Mouse (Mus musculus) adrenal gland, adult 8-10 months (tissue): ENCODE measurements around the gene Slc48a1. TPM values are rescaled to one million over a fixed set of nuclear protein-coding genes. Genes with fewer than 3 reads are reported as not detected.

Source experiments
- DNase-seq: peaks from one replicate; pipeline ENCODE4 v3.0.0; 2022
- total RNA-seq, 4 experiments: library from RNA; stranded (reverse); gene quantifications; 2 replicates each; pipeline ENCODE4 v1.2.4; 2022

Gene Slc48a1
- total RNA-seq, 4 experiments from 2014 or later = 120 to 216 (median 160) TPM

- no peak for DNase-seq
Observed at GRCm38 (mm10) chr15:97828221-97828842, 50.0 kb downstream of the Slc48a1 start.

- no peak for DNase-seq
Observed at GRCm38 (mm10) chr15:97828901-97829338, 50.6 kb downstream of the Slc48a1 start.

- no peak for DNase-seq
Observed at GRCm38 (mm10) chr15:97829432-97829831, 51.1 kb downstream of the Slc48a1 start.

GRCm38 (mm10) chr15:97830253-97830787 is 52.0 kb downstream of the Slc48a1 start:
- no peak for DNase-seq

GRCm38 (mm10) chr15:97830788-97831241 is 52.5 kb downstream of the Slc48a1 start:
- DNase-seq = no peak

GRCm38 (mm10) chr15:97831242-97831986 is 53.1 kb downstream of the Slc48a1 start:
- DNase-seq = no peak

- DNase-seq = no peak
Observed at GRCm38 (mm10) chr15:97831987-97832640, 53.8 kb downstream of the Slc48a1 start.

- no peak for DNase-seq
Observed at GRCm38 (mm10) chr15:97832764-97833479, 54.6 kb downstream of the Slc48a1 start.

- DNase-seq = no peak
Observed at GRCm38 (mm10) chr15:97836153-97836893, 58.0 kb downstream of the Slc48a1 start.

- no peak for DNase-seq
Observed at GRCm38 (mm10) chr15:97836894-97837247, 58.6 kb downstream of the Slc48a1 start.

- DNase-seq = no peak
Observed at GRCm38 (mm10) chr15:97837491-97838061, 59.3 kb downstream of the Slc48a1 start.

- DNase-seq = no peak
Observed at GRCm38 (mm10) chr15:97838395-97838794, 60.1 kb downstream of the Slc48a1 start.

- DNase-seq = no peak
Observed at GRCm38 (mm10) chr15:97839012-97839411, 60.7 kb downstream of the Slc48a1 start.

GRCm38 (mm10) chr15:97839473-97839872 is 61.2 kb downstream of the Slc48a1 start:
- DNase-seq = no peak

GRCm38 (mm10) chr15:97839991-97840455 is 61.7 kb downstream of the Slc48a1 start:
- peak; percentile 77 for DNase-seq

GRCm38 (mm10) chr15:97840781-97841180 is 62.5 kb downstream of the Slc48a1 start:
- DNase-seq = no peak

GRCm38 (mm10) chr15:97841383-97841782 is 63.1 kb downstream of the Slc48a1 start:
- no peak for DNase-seq

- DNase-seq = no peak
Observed at GRCm38 (mm10) chr15:97842058-97842457, 63.7 kb downstream of the Slc48a1 start.
